Mouse (Mus musculus) adrenal gland, adult 2 months (tissue): ENCODE results near the gene Sntg2. TPM values are rescaled to one million over a fixed set of nuclear protein-coding genes. Genes with fewer than 3 reads are reported as not detected.

Source experiments
- DNase-seq: peaks from one replicate; pipeline ENCODE4 v3.0.0; 2021
- long read RNA-seq: library from polyadenylated mRNA; stranded (forward); transcript quantifications from one replicate; pipeline ENCODE4 v2.0.0, GENCODE M21; 2021
- polyA plus RNA-seq: library from polyadenylated mRNA; depleted of rRNA; stranded (reverse); fragments of >200 nt; gene quantifications from 2 replicates; pipeline ENCODE4 v1.2.3, GENCODE M21; 2012; rRNA removed
- total RNA-seq, 2 experiments: library from RNA; stranded (reverse); gene quantifications; 2 replicates each; pipeline ENCODE4 v1.2.3; 2021

Gene Sntg2
- 1 to 10 TPM in 1 of 2 experiments, under 1 TPM in 1; 0.76 to 1.1 TPM for total RNA-seq
- polyA plus RNA-seq, result 0.54 and 1.0 TPM in 2 replicates
- long read RNA-seq, result 0 reads

- peak; percentile 90 for DNase-seq
Observed at GRCm38 (mm10) chr12:30372933-30373501, at the start of gene Sntg2. TSS of gene Sntg2 (minus strand) at chr12:30373375.

- no peak for DNase-seq
Observed at GRCm38 (mm10) chr12:30416547-30416946, 43.4 kb upstream of the Sntg2 start.

GRCm38 (mm10) chr12:30415981-30416380 lies 42.8 kb upstream of the Sntg2 start:
- no peak for DNase-seq

- DNase-seq, result peak; percentile 19
Observed at GRCm38 (mm10) chr12:30402651-30403050, 29.5 kb upstream of the Sntg2 start.

- DNase-seq, result no peak
Observed at GRCm38 (mm10) chr12:30400531-30400930, 27.4 kb upstream of the Sntg2 start.

- no peak for DNase-seq
Observed at GRCm38 (mm10) chr12:30400114-30400513, 26.9 kb upstream of the Sntg2 start.

DNA sequence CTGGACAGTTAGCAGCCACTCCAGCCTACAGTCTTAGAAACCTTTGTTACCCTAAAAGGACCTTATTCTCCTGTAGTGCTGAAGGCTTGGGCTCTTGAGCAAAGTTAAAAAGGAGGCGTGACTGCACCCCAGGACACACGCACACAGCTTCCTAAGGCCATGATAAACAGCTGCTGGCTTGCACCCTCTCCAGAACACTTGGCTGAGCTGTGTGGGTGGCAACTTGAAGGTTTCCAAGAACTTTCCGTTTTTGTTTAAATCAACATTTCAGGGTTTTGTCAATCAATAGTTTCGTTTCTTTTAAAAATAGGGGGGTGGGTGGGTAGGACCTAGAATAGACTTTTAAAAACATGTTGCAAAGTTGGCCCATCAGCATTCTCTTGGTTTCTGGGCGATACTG lies 882 bp downstream of the Sntg2 start:
- DNase-seq, result no peak

- DNase-seq, result peak; percentile 83
Observed at GRCm38 (mm10) chr12:30369786-30370185, 3.4 kb downstream of the Sntg2 start.

DNA sequence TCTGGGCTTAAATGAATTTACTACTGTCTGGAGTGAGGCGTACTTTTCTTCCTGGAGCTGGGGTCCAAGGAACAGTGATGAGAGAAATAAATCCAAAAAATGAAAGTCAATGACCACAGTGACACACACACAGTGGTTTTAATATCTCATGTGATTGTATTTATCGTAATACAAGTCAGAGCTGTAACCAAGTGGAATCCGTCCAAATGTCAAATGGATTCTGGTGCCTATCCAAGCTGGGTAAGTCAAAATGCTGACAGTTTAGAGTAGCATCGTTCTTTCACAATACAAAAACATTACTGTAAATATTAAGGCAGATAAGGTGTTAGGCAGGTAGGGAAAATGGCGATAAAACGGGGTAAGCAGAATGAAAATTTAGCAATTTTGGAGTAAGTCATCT lies 4.0 kb downstream of the Sntg2 start:
- no peak for DNase-seq

- no peak for DNase-seq
Observed at GRCm38 (mm10) chr12:30362306-30362705, 10.9 kb downstream of the Sntg2 start.

GRCm38 (mm10) chr12:30357666-30358065 lies 15.5 kb downstream of the Sntg2 start:
- peak; percentile 52 for DNase-seq

- DNase-seq, result no peak
Observed at GRCm38 (mm10) chr12:30352393-30352792, 20.8 kb downstream of the Sntg2 start.

- no peak for DNase-seq
Observed at GRCm38 (mm10) chr12:30348036-30348435, 25.1 kb downstream of the Sntg2 start.

DNA sequence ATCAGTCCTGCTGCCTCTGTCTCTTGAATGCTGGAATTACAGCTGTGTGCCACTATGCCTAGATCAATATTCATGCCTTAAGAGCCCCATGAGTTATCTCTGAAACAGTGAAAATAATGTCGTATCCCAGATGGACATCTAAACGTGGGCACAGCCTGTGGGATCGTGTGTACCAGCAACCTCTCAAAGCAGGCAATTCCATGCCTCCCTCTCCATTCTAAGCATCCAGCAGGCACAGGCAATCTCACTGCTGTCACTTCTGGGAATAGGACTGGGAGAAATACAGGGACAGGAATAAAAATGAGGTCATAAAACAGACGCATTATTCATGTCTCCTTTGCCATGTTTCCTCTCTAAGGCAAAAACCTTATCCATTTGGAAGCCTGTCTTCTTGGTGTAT lies 25.9 kb downstream of the Sntg2 start:
- no peak for DNase-seq

GRCm38 (mm10) chr12:30344806-30345205 lies 28.4 kb downstream of the Sntg2 start:
- DNase-seq, result no peak

DNA sequence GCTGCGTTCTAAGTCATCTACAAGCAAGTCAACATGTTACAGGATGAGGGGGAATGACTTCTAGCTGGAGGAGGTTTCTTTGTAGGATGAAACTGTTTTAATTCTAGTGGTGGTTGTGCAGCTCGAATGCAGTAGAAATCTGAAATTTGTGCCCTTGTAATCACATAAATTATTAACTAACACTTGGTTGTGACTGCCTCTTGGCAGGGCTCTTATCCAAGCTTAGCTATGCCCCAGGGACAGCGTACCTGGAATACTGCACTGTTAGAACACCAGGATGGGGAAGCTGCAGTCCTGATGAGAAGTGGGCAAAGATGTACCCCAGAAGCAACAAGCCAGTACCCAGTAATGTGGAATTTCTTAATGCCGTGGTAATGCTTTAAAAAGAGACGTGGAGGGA lies 36.9 kb downstream of the Sntg2 start:
- no peak for DNase-seq

DNA sequence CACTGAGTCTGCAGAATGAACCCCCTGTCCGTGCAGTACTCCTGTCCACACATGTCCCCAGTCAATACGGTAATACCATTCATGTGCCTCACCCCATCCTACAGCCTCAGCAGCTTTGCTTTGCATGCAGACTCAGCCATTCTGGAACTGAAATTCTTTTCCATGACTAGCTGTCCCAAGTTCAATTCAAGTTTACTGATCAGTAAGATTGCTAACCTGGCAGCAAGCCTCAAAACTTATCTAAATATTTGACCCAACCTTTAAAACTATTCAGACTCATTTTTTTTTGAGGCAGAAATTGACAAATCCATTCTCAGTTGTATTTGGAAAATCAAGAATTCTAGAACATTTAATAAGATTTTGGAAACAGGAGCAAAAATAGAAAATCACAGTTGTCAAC lies 38.7 kb downstream of the Sntg2 start:
- no peak for DNase-seq

DNA sequence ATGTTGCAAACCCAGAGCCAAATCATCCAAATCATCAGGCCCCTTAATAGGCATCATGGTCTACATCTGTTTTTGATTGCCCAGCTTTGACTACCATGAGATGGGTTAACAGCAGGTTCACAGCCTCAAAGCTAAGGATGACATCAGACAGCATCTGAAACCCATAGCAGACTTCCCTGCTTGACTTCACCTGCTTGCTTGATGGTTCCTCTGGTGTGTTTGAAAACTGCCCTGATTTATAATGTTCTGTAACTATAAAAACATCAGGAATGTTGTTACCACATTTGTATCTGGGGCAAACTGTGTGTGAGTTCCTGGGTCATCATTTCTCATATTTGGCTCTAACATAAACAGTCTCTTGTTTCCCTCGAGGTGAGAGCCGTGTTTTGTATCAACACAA lies 55.2 kb downstream of the Sntg2 start:
- no peak for DNase-seq

DNA sequence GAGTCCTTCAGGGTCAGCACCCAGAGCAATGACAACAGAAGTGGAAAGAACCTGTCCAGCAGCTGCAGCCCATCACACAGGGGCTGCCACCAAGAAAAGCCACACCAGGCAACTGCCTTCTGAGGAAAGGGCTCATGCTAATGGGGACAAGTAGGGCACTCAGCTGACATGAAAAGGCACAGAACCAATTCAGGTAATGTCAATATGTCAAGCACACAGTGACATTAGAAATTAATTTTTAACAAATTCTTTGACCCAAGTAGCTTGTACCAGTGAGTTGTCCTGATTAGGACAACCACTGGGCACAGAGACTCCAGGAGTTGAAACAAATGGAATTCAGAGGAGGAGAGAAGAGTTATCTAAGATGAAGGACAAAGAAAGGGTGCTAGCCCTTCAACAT lies 60.2 kb downstream of the Sntg2 start:
- no peak for DNase-seq

DNA sequence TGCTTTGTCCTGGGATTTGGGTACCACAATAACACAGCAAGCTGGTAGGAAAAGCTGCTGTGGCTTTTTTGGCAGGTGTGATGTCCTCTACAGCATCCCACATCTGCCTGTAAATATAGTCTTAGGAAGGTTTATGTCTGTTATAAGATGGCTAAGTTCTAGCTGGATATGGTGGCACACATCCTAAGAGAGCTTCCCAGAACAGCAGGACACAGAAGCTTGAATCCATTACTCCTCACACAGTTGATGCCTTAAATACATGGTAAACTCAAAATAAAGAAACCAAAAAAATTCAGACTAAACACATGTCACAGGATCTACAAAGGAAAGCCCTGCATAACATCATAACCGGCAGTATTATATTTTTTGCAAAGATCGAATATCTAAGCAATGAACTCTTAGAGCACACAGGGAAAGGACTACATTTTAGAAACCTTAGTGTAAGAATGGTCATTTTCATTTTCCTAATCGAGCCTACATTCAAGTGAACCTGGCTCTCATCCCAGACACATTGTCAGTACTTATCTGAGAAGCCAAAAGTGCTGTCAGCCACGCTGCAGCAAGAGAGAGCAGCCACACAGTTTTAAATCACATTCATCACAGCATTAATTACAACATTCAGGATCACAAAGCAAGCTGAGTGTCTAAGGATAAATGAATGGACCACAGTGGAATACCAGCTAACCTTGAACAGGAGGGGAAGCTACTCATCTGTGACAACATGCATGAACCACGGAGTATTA lies 64.8 kb downstream of the Sntg2 start:
- peak; percentile 15 for DNase-seq

- DNase-seq, result no peak
Observed at GRCm38 (mm10) chr12:30292724-30293560, 80.2 kb downstream of the Sntg2 start.

- no peak for DNase-seq
Observed at GRCm38 (mm10) chr12:30286888-30287573, 86.1 kb downstream of the Sntg2 start.
